Mouse (Mus musculus) colon, adult 2 months (tissue): ENCODE data around the gene Uhmk1. TPM values are rescaled to one million over a fixed set of nuclear protein-coding genes. Genes with fewer than 3 reads are reported as not detected.

ENCODE experiments used
- polyA plus RNA-seq: library from polyadenylated mRNA; depleted of rRNA; stranded (reverse); fragments of >200 nt; gene quantifications from 2 replicates; pipeline ENCODE4 v1.2.3, GENCODE M21; 2012; rRNA removed

The Uhmk1 gene
- polyA plus RNA-seq = 6.7 and 7.5 TPM in 2 replicates

GRCm38 (mm10) chr1:170214757-170215522, at the start of gene Uhmk1:
Gene Uhmk1 (minus strand): TSS chr1:170215397.

GRCm38 (mm10) chr1:170232688-170233087, 17.5 kb upstream of the Uhmk1 start, which contains the start of gene Sh2d1b2:
Gene Sh2d1b2 (plus strand): TSS chr1:170232749.

GRCm38 (mm10) chr1:170174814-170175332, 40.3 kb downstream of the Uhmk1 start, which contains the start of gene Uap1:
Gene Uap1 (minus strand): TSS chr1:170174957.

Other genes with a start within 250 kb of the Uhmk1 start
- 3.7 and 5.2 TPM in 2 replicates for gene Hsd17b7, start 246.2 kb downstream of the Uhmk1 start, polyA plus RNA-seq
- 10.2 and 10.7 TPM in 2 replicates for gene Ddr2, start 104.6 kb downstream of the Uhmk1 start, polyA plus RNA-seq
- 40.9 TPM in 2 replicates for gene Uap1, start 40.4 kb downstream of the Uhmk1 start, polyA plus RNA-seq
- not detected in 2 replicates for gene Sh2d1b2, start 17.4 kb upstream of the Uhmk1 start, polyA plus RNA-seq
- gene Sh2d1b1, start 61.9 kb upstream of the Uhmk1 start, polyA plus RNA-seq = 0.08 and 0.14 TPM in 2 replicates
- gene Gm7694, start 90.9 kb upstream of the Uhmk1 start, polyA plus RNA-seq = 5.5 TPM in 2 replicates
- gene Spata46, start 93.4 kb upstream of the Uhmk1 start, polyA plus RNA-seq = not detected in 2 replicates